Mouse (Mus musculus) monocyte, adult 2 months (primary cell): ENCODE data around the gene Pid1.
A peak's percentile ranks its signal among the peaks of the same experiment; 100 is the strongest.
"Not testable (repeated sequence)": the region's sequence is repeated elsewhere in the genome, so short reads cannot be mapped to it uniquely, and the experiment has no call there.

ENCODE experiments used
- DNase-seq, 2 experiments: peaks; one replicate each; pipeline ENCODE4 v3.0.0; 2022; ENCODE audit warnings: low spot score in 2 of 2, low read depth in 1 of 2

Gene Pid1

GRCm38 (mm10) chr1:84359611-84360500 is 4.1 kb downstream of the Pid1 start:
- peak; percentile 12 to 24 for DNase-seq

DNA sequence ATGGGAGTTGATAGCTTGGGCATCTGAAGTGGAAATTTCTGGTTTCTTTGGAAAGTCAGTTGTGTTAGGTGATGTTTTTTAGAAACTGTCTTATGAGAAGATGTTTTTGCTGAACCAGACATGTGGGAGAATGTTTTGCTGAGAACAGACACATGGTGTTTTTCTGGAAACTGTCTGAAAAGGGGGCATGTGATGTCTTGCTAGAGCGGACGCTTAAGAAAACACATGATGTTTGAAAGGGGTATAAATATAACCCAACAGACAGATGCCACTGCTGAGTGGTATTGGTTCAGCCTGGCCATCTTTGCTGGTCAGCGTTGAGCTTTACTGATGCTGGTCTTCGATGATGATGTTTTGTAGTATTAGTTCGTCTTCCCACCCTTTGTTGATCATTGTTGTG is 6.8 kb downstream of the Pid1 start:
- DNase-seq = no peak

DNA sequence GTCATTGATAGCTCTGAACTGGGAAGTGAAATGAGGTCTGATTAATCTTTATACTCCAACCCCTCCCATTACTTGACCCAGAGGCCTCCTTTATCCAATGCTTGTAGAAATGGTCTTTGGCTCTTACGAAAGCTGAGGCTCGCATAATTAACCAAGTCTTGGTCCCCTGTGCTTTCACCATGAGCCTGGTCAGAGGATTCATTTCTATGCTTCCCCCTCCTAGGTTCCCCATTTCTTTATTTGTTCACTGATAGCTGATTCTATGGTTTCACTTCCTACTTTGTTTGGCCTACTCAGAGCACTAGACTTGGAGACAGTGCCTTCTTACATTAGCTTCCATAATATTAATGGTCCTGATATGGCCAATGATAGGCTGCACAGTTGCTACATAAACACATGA is 13.7 kb downstream of the Pid1 start:
- peak; percentile 45 to 52 for DNase-seq

- DNase-seq = no peak
Observed at GRCm38 (mm10) chr1:84347796-84348476, 16.0 kb downstream of the Pid1 start.

GRCm38 (mm10) chr1:84332797-84333196 is 31.2 kb downstream of the Pid1 start:
- not testable (repeated sequence) for DNase-seq

GRCm38 (mm10) chr1:84331861-84332260 is 32.1 kb downstream of the Pid1 start:
- not testable (repeated sequence) for DNase-seq

DNA sequence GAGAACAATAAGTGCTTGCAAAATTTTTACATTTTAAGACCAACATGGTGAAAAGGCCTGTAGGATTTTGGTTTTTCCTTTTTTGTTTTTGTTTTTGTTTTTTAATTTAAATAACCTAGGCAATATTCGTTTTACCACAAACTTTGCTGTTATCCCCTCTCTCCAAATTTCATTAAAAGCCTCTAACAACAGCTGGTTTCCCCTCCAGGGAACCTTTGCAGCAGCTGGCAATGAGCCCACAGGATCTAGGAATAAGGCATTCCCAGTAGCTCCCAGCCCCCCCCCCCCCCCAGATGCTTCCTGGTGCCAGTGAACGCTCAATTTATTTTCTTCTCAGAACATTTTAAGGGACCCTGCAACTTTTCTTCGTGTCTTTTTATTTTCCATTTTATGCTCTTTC is 38.7 kb downstream of the Pid1 start:
- no peak for DNase-seq

DNA sequence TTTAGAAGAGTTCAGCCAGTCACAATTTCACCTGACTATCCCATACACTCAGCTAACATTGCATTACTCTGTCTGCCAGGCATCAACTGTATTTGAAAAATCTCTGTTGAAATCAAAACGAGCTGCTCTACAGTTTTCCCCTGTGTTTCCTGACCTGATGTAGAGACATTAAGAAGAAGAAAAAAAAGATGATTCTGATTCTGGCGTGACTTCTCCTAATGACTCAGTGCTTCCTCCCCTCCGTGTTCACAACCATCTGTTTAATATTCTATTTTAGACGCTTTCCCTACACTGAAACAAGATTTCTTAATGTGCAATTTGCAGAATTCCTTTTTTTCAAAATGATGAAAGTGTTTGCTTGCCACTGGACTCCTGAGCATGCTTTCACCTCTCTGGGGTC is 42.7 kb downstream of the Pid1 start:
- no peak for DNase-seq

DNA sequence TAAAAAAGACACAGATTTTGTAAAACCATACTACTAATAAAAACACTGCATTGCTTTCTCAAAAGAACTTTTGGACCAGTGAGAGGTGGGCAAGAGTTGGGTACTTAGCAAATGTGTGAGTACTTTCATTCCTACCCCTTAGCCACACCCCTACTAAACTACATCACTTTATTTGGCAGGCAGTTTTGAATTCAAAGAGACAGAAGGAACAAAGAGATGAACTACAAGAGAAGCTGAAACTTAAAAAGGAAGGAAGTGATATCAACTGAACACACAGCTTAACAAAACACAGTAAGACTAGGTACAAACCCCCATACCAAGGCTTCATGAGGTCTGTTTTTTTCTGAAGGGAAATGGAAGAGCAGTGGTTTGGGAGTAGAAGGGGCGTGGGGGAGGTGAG is 45.4 kb downstream of the Pid1 start:
- no peak for DNase-seq

DNA sequence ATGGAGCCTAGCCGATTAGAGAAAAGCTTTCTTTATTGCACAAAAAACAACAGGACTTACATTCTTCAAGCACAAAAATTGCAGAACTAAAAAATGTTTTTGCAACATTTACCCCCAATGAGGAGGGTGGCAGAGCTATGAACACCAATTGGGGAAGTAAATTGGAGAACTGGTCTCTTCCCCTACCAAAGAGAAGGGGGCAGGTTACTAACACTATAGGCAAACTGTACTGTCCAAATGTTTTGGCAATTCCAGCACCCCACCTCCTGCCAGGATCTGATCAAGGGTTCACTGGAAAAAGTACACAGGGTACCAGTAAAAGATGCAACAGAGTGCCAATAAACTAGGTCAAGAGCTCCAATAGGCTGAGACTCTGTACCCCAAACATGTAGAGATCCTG is 46.2 kb downstream of the Pid1 start:
- DNase-seq = peak; percentile 10 to 44

DNA sequence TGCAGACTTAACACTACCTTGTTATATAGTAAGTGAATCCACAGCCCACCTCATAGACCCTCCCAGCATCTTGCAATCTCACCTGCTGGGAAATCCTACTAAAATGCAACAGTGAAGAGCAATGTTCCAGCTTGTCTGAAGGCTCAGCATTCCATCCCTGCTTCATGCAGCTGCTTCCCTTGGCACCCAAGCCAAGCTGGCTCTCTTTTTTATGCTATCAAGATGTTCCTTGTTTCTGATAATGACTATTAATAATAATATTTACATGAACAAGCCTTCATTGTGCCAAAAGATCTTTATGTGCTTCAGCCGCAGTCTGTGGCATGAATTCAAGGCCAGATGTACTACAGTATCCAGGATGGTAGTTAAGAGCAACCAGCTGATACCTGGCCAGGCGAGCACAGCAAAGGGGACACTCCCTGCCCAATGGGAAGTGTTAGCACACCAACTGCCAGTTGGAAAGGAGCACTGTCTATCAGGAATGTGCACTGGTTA is 54.0 kb downstream of the Pid1 start:
- no peak for DNase-seq

- DNase-seq = no peak
Observed at GRCm38 (mm10) chr1:84305713-84306421, 58.1 kb downstream of the Pid1 start.

DNA sequence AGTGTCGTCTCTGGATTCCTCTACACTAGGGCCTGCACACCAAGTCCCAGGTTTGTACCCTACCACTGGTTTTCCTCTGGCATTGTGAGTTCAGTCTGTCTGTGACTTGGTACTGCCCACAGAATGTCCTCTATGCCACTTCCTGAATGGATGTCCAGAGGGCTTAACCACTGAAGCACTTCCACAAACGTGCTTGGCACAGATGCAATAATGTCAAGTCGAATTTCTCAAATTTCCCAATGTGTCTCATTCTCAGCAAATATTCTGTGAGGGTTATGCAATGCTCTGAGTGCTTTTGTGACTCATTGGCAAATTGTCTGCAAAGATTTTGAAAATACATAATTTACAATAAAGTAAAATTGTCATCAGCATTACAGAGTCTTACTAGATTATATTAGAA is 61.2 kb downstream of the Pid1 start:
- DNase-seq = peak; percentile 39 to 51

DNA sequence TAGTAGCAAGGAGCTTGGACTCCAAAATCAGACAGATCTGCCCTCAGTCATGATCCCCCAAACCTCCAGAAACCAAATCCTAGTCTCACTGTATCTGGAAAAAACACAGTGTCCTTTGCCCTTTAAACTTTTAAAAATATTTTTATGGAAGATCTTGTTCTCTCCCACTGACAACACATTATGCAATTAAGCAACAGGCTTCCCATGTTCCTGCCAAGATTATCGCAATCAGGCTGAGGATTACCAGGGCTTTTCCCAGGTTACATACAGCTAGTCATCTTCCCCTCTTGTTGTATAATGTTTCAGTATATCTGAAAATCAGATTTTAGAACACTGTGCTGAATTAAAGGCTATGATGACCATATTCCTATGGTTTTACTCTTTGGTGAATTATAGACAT is 64.3 kb downstream of the Pid1 start:
- no peak for DNase-seq

DNA sequence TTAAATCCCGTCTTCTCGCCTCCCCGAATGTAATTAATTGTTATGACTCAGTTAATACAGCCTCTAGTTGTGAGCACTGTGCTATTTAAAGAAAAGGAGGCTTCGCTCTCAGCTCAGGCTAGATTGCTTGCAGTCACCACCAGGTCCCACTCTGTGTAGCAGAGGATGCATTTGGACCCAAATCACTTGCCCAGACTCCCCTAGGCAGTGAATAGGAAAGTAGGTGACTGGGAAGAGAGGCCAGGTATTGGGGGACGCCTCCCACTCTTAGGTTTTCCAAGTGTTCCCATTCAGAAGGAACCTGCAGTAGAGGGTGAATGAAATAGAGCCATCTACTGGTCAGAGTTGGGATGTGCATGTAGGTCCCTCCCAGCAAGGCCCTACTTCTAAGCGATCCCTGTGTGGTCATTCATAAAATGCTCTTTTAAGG is 77.3 kb downstream of the Pid1 start:
- peak in 1 of 2 experiments; percentile 12 for DNase-seq

DNA sequence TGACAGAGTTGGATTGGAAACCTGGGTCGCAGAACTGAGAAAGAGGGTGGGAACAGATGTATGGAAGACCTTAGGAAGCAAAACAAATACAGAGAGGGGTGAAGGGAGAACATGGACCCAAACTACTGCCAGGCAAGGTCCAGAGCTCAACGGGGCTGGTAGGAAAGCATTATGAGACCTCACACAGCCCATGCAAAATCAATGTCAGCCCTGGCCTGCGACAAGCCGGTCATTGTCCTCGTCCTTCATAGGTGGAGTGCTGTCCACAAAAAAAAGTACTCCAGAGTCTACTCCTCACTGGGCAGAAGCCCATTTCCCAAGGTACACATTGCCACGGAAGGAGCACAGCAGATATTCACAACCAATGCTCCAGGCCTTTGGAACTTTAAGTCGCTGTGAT is 78.4 kb downstream of the Pid1 start:
- DNase-seq = no peak

GRCm38 (mm10) chr1:84284293-84285068 is 79.5 kb downstream of the Pid1 start:
- no peak for DNase-seq

- no peak for DNase-seq
Observed at GRCm38 (mm10) chr1:84283119-84283518, 80.9 kb downstream of the Pid1 start.

DNA sequence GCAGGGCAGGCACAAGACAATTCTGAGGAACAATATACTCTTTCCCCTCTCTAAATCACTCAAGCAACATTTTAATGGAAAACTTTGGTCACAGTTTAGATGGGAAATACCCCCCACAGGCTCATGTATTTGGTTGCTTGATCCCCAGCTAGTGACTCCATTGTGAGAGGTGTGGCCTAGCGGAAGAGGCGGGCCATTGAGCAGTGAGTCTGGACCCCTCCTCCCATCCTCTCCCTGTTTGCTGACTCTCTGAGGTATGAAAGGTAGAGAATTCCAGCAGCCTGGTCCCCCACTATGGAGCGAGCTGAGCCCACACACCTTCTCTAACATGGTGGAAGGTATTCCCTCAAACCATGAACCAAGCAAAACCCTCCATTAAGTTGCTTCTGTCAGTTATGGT is 83.8 kb downstream of the Pid1 start:
- DNase-seq = no peak

GRCm38 (mm10) chr1:84278359-84279255 is 85.4 kb downstream of the Pid1 start:
- no peak for DNase-seq
